Mouse (Mus musculus): ENCODE data around the gene Tnni1.

Tnni1 gene

GRCm38 (mm10) chr1:135778780-135779535 is at the start of gene Tnni1:
TSS of gene Tnni1 (plus strand) at chr1:135779434.
- DNase-seq = peak; percentile 43 to 61

GRCm38 (mm10) chr1:135729821-135730220 is 49.4 kb upstream of the Tnni1 start:
- DNase-seq = no peak

- peak; percentile 61 to 70 for DNase-seq
Measured at GRCm38 (mm10) chr1:135730296-135730695, 48.9 kb upstream of the Tnni1 start.

- DNase-seq = peak in 1 of 2 experiments; percentile 36
Measured at GRCm38 (mm10) chr1:135731393-135731792, 47.8 kb upstream of the Tnni1 start.

- peak; percentile 74 to 85 for DNase-seq
Measured at GRCm38 (mm10) chr1:135731897-135732684, 47.1 kb upstream of the Tnni1 start.

GRCm38 (mm10) chr1:135734225-135734937 is 44.9 kb upstream of the Tnni1 start:
- peak; percentile 77 to 86 for DNase-seq

GRCm38 (mm10) chr1:135735460-135735859 is 43.8 kb upstream of the Tnni1 start:
- DNase-seq = no peak

GRCm38 (mm10) chr1:135744987-135745386 is 34.2 kb upstream of the Tnni1 start:
- DNase-seq = peak; percentile 42 to 53

GRCm38 (mm10) chr1:135746248-135746647 is 33.0 kb upstream of the Tnni1 start:
- DNase-seq = no peak

- peak; percentile 92 to 95 for DNase-seq
Measured at GRCm38 (mm10) chr1:135752737-135753348, 26.4 kb upstream of the Tnni1 start.

- peak; percentile 56 to 59 for DNase-seq
Measured at GRCm38 (mm10) chr1:135755287-135755686, 23.9 kb upstream of the Tnni1 start.

GRCm38 (mm10) chr1:135755913-135756312 is 23.3 kb upstream of the Tnni1 start:
- no peak for DNase-seq

GRCm38 (mm10) chr1:135757287-135757686 is 21.9 kb upstream of the Tnni1 start:
- no peak for DNase-seq

GRCm38 (mm10) chr1:135759685-135760084 is 19.5 kb upstream of the Tnni1 start:
- DNase-seq = peak in 1 of 2 experiments; percentile 42

GRCm38 (mm10) chr1:135760216-135760615 is 19.0 kb upstream of the Tnni1 start:
- DNase-seq = no peak

- no peak for DNase-seq
Measured at GRCm38 (mm10) chr1:135761728-135762127, 17.5 kb upstream of the Tnni1 start.

GRCm38 (mm10) chr1:135763503-135764205 is 15.6 kb upstream of the Tnni1 start:
- peak in 1 of 2 experiments; percentile 45 for DNase-seq

- no peak for DNase-seq
Measured at GRCm38 (mm10) chr1:135764206-135764528, 15.1 kb upstream of the Tnni1 start.

GRCm38 (mm10) chr1:135765645-135766591 is 13.3 kb upstream of the Tnni1 start, which contains the start of gene Phlda3:
TSS of gene Phlda3 (plus strand) at chr1:135766119.
- peak; percentile 83 to 84 for DNase-seq

- peak in 1 of 2 experiments; percentile 18 for DNase-seq
Measured at GRCm38 (mm10) chr1:135766592-135767306, 12.5 kb upstream of the Tnni1 start.
